Mouse (Mus musculus): ENCODE data around the gene Rdh19. TPM values are rescaled to one million over a fixed set of nuclear protein-coding genes. Genes with fewer than 3 reads are reported as not detected.
"Not testable (repeated sequence)": the region's sequence is repeated elsewhere in the genome, so short reads cannot be mapped to it uniquely, and the experiment has no call there.

Rdh19 gene
- not detected for total RNA-seq (2021)

- no peak for DNase-seq (ENCODE audit: low spot score)
Observed at GRCm38 (mm10) chr10:127849628-127850027, at the start of gene Rdh19. TSS of gene Rdh19 (plus strand) at chr10:127849928.

DNA sequence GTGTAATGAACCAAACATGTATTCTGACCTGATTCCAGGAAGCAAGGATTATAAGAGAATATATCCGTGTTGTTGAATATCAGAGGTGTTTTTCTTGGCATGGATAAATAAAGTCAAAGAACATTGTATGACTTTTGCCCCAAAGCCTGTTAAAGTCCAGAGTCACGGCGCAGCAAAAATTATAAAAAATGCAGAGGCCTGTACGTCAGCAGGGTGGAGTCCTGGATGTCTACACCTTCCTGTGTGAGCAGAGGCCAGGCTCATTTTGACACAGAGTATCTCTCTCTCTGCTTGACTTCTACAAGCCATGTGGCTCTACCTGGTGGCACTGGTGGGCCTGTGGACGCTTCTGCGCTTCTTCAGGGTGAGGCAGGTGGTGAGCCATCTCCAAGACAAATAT is 48.8 kb upstream of the Rdh19 start, which contains the start of gene Rdh16:
Rdh16 (plus strand) TSS at position 262 of the 400 bp plus-strand sequence.
- DNase-seq (ENCODE audit: low spot score), result no peak
- intact Hi-C loops (cut with DNase I), result no loop called here

More at GRCm38 (mm10) chr10:127849628-127850027, at the start of gene Rdh19:
- intact Hi-C loops (cut with DNase I), result no loop called here

DNA sequence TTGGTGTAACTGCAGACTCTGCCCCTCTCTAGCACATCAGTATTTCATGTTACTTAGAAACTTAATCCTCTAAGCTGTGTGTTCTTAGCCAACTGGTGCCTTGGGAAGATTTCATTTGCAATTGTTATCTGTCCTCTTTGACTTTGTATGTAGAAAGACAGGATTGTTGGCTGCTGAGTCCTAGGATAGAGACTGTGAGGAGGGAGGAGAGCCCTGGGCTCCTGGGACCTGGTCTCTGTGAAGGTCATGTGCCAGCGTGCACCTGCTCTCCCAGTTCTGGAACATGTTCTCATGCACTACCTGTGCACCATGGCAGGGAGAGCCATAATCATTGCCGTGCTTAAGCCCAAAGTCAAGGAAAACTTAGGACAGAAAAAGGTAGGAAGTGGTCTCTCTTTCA is 48.1 kb upstream of the Rdh19 start:
- no peak for DNase-seq (ENCODE audit: low spot score)
- intact Hi-C loops (cut with DNase I), result no loop called here

DNA sequence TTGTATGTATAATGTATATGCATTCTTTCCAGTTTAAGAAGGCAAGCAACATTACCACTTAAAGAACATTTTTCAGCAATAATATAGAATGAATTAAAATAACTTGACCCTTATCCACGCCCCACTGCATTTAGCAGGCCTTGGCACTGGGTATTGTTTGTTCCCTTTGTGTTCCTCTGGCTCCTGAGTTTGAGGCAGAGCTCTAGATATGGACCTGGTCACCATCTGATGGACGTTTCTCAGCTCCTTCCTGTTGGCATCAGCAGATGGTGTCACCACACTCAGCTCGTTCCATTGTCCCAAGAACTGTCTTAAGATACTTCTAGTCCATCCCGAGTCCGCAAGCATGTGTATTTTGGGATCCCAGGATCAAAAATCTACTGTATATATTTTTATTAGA is 47.5 kb upstream of the Rdh19 start:
- no peak for DNase-seq (ENCODE audit: low spot score)
- intact Hi-C loops (cut with DNase I), result no loop called here

DNA sequence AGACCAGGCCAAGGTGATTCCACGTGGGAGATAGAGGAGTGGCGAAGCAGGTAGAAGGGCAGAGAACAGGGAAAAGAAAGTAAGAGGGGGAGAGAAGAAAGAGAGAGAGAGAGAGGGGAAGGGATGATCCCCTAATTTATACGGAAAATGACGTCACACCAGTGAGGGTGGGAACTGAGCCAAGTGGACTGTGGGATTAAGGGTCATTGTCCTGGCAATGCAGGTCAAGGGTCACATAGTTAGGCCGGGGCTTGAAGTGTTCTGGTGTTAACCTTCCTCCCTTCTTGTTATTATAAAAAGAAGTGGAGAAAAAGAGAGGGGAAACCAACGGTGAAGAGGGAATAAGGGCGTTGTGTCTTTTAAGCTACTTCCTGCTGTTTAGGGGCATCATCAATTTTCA is 45.3 kb upstream of the Rdh19 start:
- intact Hi-C loops (cut with DNase I), result no loop called here
- no peak for DNase-seq (ENCODE audit: low spot score)

DNA sequence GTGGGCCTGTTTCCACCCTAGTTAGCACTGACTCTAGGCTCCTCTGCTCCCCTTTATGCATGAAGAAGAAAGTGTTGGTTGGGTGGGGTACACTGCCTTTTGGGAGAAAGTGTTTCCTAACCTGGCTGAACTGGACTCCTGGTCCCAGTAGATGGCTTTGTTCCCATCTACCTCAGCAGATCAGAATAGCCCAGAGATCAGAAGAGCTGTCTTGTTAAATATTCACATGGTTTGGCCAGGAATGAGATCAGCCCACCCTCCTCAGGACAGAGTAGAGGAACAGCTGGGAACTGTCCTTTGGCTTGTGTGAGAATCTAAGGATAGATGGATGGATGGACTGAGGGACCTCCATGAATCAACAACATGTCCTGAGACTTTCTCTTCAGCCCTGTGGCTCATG is 33.8 kb upstream of the Rdh19 start:
- no peak for DNase-seq (ENCODE audit: low spot score)
- intact Hi-C loops (cut with DNase I), result no loop called here

GRCm38 (mm10) chr10:127817268-127817910 is 32.3 kb upstream of the Rdh19 start:
- DNase-seq (ENCODE audit: low spot score); intact Hi-C loops (cut with DNase I): not testable (repeated sequence)

DNA sequence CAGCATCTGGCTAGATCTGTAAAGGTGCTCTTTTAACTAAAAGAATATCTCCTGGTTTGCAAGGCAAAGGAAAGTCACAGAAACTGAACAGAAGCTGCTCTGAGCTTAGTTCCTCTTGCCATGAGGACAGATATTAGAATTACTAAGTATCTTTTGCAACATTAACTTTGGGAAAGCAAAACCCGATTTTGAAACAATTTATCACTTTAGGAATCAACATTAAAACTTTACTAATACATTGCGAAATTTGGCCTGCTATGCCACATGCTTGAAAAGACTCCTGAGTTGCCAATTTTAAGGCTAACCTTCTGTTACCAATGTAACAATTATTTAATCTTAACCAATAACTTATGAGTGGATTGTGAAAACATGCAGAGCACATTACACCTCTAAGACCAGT is 27.9 kb upstream of the Rdh19 start:
- intact Hi-C loops (cut with DNase I); DNase-seq (ENCODE audit: low spot score): not testable (repeated sequence)

- intact Hi-C loops (cut with DNase I), result no loop called here
Observed at GRCm38 (mm10) chr10:127825386-127825785, 24.3 kb upstream of the Rdh19 start.

GRCm38 (mm10) chr10:127829121-127829520 is 20.6 kb upstream of the Rdh19 start:
- intact Hi-C loops (cut with DNase I), result no loop called here
- DNase-seq (ENCODE audit: low spot score), result no peak

More at GRCm38 (mm10) chr10:127825386-127825785, 24.3 kb upstream of the Rdh19 start:
- no peak for DNase-seq (ENCODE audit: low spot score)

GRCm38 (mm10) chr10:127834186-127834585 is 15.5 kb upstream of the Rdh19 start:
- intact Hi-C loops (cut with DNase I); DNase-seq (ENCODE audit: low spot score): not testable (repeated sequence)

GRCm38 (mm10) chr10:127835292-127835691 is 14.4 kb upstream of the Rdh19 start:
- no peak for DNase-seq (ENCODE audit: low spot score)
- intact Hi-C loops (cut with DNase I), result no loop called here

DNA sequence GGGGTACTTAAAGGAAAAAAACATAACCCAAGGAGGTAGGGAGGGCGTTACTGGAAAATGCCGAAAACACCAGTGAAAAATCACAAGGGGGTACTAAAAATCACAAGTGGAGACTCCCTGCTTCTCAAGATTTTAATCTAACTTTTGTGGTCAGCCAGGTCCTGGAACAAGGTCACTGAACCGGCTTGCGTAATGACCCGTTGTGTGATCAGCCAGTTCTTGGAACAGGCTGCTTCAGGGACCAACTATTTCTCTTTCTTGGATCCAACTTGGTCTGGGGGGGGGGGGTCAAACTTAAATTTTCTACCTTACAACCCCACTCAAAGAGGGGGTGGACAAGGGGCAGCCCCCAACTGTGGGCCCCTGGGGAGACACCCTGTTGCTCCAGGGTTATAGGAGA is 11.9 kb upstream of the Rdh19 start:
- intact Hi-C loops (cut with DNase I); DNase-seq (ENCODE audit: low spot score): not testable (repeated sequence)

DNA sequence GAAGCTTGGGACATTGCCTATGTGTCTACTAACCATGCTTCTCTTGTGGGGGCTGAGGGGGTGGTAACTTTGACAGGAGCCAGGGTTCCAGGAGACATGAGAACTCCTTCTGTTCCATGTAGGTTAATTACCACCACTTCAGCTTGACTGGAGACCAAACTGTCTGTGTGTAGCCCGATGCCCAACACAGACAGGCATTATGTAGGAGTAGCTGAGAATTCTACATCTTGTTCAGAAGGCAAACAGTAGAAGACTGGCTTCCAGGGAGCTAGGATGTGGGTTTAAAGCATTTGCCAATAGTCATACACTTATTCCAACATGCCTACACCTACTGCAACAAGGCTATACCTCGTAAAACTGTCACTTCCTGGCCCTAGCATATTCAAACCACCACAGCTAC is 11.2 kb upstream of the Rdh19 start:
- intact Hi-C loops (cut with DNase I), result no loop called here
- no peak for DNase-seq (ENCODE audit: low spot score)

- no peak for DNase-seq (ENCODE audit: low spot score)
- intact Hi-C loops (cut with DNase I), result no loop called here
Observed at GRCm38 (mm10) chr10:127840776-127841175, 9.0 kb upstream of the Rdh19 start.

DNA sequence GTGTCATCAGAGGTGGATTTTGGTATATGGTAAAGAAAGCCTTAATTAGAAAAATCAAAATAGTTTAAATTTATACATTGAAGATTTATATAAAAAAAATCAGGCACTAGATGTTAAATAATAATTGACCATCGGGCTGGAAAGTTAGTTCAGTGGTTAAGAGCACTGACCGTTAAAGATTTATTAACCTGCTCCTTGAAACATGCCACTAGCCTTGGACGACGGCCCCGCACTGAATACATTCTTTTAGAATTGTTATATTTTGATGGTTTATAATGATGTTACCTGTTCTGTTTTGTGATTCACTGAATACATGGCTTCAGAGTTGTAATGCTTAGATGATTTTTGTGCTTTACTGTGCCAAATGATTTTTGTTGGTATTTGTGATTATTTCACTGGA is 3.8 kb upstream of the Rdh19 start:
- DNase-seq (ENCODE audit: low spot score); intact Hi-C loops (cut with DNase I): not testable (repeated sequence)

DNA sequence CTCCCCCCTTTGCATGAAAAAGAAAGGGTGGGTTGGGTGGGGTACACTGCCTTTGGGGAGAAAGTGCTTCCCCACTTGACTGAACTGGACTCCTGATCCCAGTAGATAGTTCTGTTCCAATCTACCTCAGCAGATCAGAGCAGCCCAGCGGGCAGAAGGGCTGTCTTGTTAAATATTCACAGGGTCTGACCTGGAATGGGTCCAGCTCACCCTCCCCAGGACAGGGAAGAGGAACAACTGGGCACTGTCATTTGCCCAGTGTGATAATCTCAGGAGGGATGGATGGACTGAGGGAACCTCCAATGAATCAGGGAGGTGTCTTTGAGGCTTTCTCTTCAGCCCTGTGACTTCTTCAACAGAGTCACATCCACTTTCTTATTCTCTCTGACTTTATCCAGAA is 1.6 kb upstream of the Rdh19 start:
- intact Hi-C loops (cut with DNase I), result no loop called here
- DNase-seq (ENCODE audit: low spot score), result no peak

GRCm38 (mm10) chr10:127856376-127856775 is 6.6 kb downstream of the Rdh19 start:
- no peak for DNase-seq (ENCODE audit: low spot score)
- intact Hi-C loops (cut with DNase I), result no loop called here

- no peak for DNase-seq (ENCODE audit: low spot score)
- intact Hi-C loops (cut with DNase I), result no loop called here
Observed at GRCm38 (mm10) chr10:127864931-127865330, 15.2 kb downstream of the Rdh19 start.

DNA sequence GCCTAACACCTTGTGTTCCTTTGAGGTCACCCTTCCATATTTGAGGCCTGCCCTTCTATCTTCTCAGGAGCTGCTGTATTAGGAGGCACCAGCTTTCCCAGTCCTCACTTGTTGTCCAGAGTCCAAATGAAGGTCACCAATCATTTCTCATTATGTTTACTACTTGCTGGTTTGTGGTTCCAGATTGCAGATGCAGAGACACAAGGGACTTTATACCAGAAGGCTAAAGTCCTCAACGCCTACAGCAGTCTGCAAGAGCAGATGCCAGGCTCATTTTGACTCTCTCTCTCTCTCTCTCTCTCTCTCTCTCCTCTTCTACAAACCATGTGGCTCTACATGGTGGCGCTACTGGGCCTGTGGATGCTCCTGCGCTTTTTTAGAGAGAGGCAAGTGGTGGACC is 16.5 kb downstream of the Rdh19 start, which contains the start of gene Rdh16f2:
Rdh16f2 (plus strand) TSS at position 243 of the 400 bp plus-strand sequence.
- intact Hi-C loops (cut with DNase I), result no loop called here

GRCm38 (mm10) chr10:127872484-127872883 is 22.8 kb downstream of the Rdh19 start:
- DNase-seq (ENCODE audit: low spot score), result no peak
- intact Hi-C loops (cut with DNase I), result no loop called here

More for the DNA sequence above, 16.5 kb downstream of the Rdh19 start, which contains the start of gene Rdh16f2:
- no peak for DNase-seq (ENCODE audit: low spot score)

GRCm38 (mm10) chr10:127877681-127878080 is 28.0 kb downstream of the Rdh19 start:
- no peak for DNase-seq (ENCODE audit: low spot score)
- intact Hi-C loops (cut with DNase I), result no loop called here

Data from heart, postnatal 25 days (tissue).